Mouse (Mus musculus) limb, embryonic 15.5 days (tissue): ENCODE measurements around the gene Slc22a13. TPM values are rescaled to one million over a fixed set of nuclear protein-coding genes. Genes with fewer than 3 reads are reported as not detected.

ENCODE experiments used
- ATAC-seq: fragments of 200-750 bp; cut with Nextera tagmentation; 2 replicates; pipeline ENCODE4 v1.8.0; 2017; ENCODE audit warnings: low read depth, moderate TSS enrichment; ENCODE audit not compliant: insufficient number of reproducible peaks, low FRiP score, low TSS enrichment
- H3K27ac ChIP-seq: fragments of 300-500 bp; sonication (generic); 2 replicates; pipeline ENCODE4 v1.5.1; 2015; ENCODE audit warnings: moderate library complexity, mild to moderate bottlenecking, inconsistent platforms
- H3K27me3 ChIP-seq: fragments of 300-500 bp; sonication (generic); 2 replicates; pipeline ENCODE4 v1.6.1; 2015; ENCODE audit warnings: inconsistent platforms
- H3K36me3 ChIP-seq: fragments of 300-500 bp; sonication (generic); 2 replicates; pipeline ENCODE4 v1.6.1; 2015; ENCODE audit warnings: inconsistent platforms
- H3K4me1 ChIP-seq: fragments of 300-500 bp; sonication (generic); 2 replicates; pipeline ENCODE4 v1.6.1; 2015; ENCODE audit warnings: inconsistent platforms
- H3K4me2 ChIP-seq: fragments of 300-500 bp; sonication (generic); 2 replicates; pipeline ENCODE4 v1.6.1; 2015; ENCODE audit warnings: mild to moderate bottlenecking, inconsistent platforms
- H3K4me3 ChIP-seq: fragments of 300-500 bp; sonication (generic); 2 replicates; pipeline ENCODE4 v1.5.1; 2015; ENCODE audit warnings: mild to moderate bottlenecking, inconsistent platforms
- H3K9ac ChIP-seq: fragments of 300-500 bp; sonication (generic); 2 replicates; pipeline ENCODE4 v1.6.1; 2015; ENCODE audit warnings: inconsistent platforms
- H3K9me3 ChIP-seq: fragments of 300-500 bp; sonication (generic); 2 replicates; pipeline ENCODE4 v1.6.1; 2016; ENCODE audit warnings: inconsistent platforms
- WGBS: fragments of 180-500 bp; shearing (Covaris S2); methylation state at CpG from one replicate; pipeline ENCODE4 v1.1.7; 2015; 5-methylcytosine and 5-hydroxymethylcytosine counted together
- polyA plus RNA-seq: library from polyadenylated mRNA; unstranded; fragments of >200 nt; fragmentation: Nextera tagmentation; extraction: Ambion mirVana; gene quantifications from 2 replicates; pipeline ENCODE4 v1.2.1, GENCODE M21; 2015

The Slc22a13 gene
- not detected in 2 replicates for polyA plus RNA-seq

GRCm38 (mm10) chr9:119208998-119209397, at the start of gene Slc22a13:
Gene Slc22a13 (minus strand): TSS chr9:119209098.
- WGBS: 96% methylated on average over 4 of the region's 4 CpGs
- Histone ChIP-seq H3K27me3 (no peaks in the 10 kb centered on the region), H3K9ac (no peak within 1 kb of the TSS), H3K4me2 (no peak within 1 kb of the TSS), H3K4me3 (no peak within 1 kb of the TSS), H3K27ac (no peak within 1 kb of the TSS), H3K36me3 (no peaks in the 10 kb centered on the region), H3K9me3 (no peaks in the 10 kb centered on the region), H3K4me1 (no peaks in the 10 kb centered on the region)
- no peak for ATAC-seq

- Histone ChIP-seq H3K9ac (no peak overlapping the region), H3K4me3 (no peak overlapping the region), H3K9me3 (no peaks in the 10 kb centered on the region), H3K36me3 (peaks cover 44% of the 10 kb centered on the region), H3K27me3 (no peaks in the 10 kb centered on the region), H3K4me1 (no peaks in the 10 kb centered on the region), H3K4me2 (no peak overlapping the region), H3K27ac (no peak overlapping the region)
- no peak for ATAC-seq
- WGBS: 81% methylated on average over 5 of the region's 5 CpGs
These were observed 49.2 kb upstream of the Slc22a13 start for GRCm38 (mm10) chr9:119258128-119258527.

- no peak overlapping the region for H3K9ac ChIP-seq
- 95% methylated on average over 12 of the region's 12 CpGs for WGBS
- H3K27ac ChIP-seq: no peak overlapping the region
- no peaks in the 10 kb centered on the region for H3K9me3 ChIP-seq
- H3K4me3 ChIP-seq: no peak overlapping the region
- H3K27me3 ChIP-seq: no peaks in the 10 kb centered on the region
- no peak for ATAC-seq
- no peaks in the 10 kb centered on the region for H3K4me1 ChIP-seq
- H3K36me3 ChIP-seq: peaks cover 49% of the 10 kb centered on the region
- H3K4me2 ChIP-seq: no peak overlapping the region
These were observed 47.3 kb upstream of the Slc22a13 start for GRCm38 (mm10) chr9:119256161-119256560.

- Histone ChIP-seq H3K9me3 (no peaks in the 10 kb centered on the region), H3K9ac (no peak overlapping the region), H3K36me3 (peaks cover 58% of the 10 kb centered on the region), H3K4me2 (no peak overlapping the region), H3K4me3 (no peak overlapping the region), H3K27me3 (no peaks in the 10 kb centered on the region), H3K27ac (no peak overlapping the region), H3K4me1 (no peaks in the 10 kb centered on the region)
- WGBS: 97% methylated on average over 1 of the region's 1 CpGs
- ATAC-seq: no peak
These were observed 46.2 kb upstream of the Slc22a13 start for GRCm38 (mm10) chr9:119255096-119255495.

GRCm38 (mm10) chr9:119254187-119254586, 45.3 kb upstream of the Slc22a13 start:
- ATAC-seq: no peak
- Histone ChIP-seq H3K4me2 (no peak overlapping the region), H3K4me3 (no peak overlapping the region), H3K4me1 (no peaks in the 10 kb centered on the region), H3K27ac (no peak overlapping the region), H3K9me3 (no peaks in the 10 kb centered on the region), H3K27me3 (no peaks in the 10 kb centered on the region), H3K9ac (no peak overlapping the region), H3K36me3 (peaks cover 55% of the 10 kb centered on the region)
- 68% methylated on average over 2 of the region's 2 CpGs for WGBS

GRCm38 (mm10) chr9:119247996-119248395, 39.1 kb upstream of the Slc22a13 start:
- H3K27me3 ChIP-seq: no peaks in the 10 kb centered on the region
- H3K27ac ChIP-seq: no peak overlapping the region
- WGBS: 81% methylated on average over 5 of the region's 5 CpGs
- H3K9ac ChIP-seq: no peak overlapping the region
- no peak overlapping the region for H3K4me3 ChIP-seq
- H3K9me3 ChIP-seq: no peaks in the 10 kb centered on the region
- H3K4me2 ChIP-seq: no peak overlapping the region
- H3K4me1 ChIP-seq: no peaks in the 10 kb centered on the region
- H3K36me3 ChIP-seq: peaks cover 42% of the 10 kb centered on the region
- no peak for ATAC-seq

- Histone ChIP-seq H3K27ac (no peak overlapping the region), H3K9me3 (no peaks in the 10 kb centered on the region), H3K36me3 (peaks cover 41% of the 10 kb centered on the region), H3K9ac (no peak overlapping the region), H3K4me2 (no peak overlapping the region), H3K4me1 (no peaks in the 10 kb centered on the region), H3K4me3 (no peak overlapping the region), H3K27me3 (no peaks in the 10 kb centered on the region)
- 82% methylated on average over 5 of the region's 5 CpGs for WGBS
- no peak for ATAC-seq
These were observed 37.9 kb upstream of the Slc22a13 start for GRCm38 (mm10) chr9:119246826-119247225.

- 90% methylated on average over 3 of the region's 3 CpGs for WGBS
- Histone ChIP-seq H3K4me2 (no peak overlapping the region), H3K36me3 (peaks cover 34% of the 10 kb centered on the region), H3K27ac (no peak overlapping the region), H3K9ac (no peak overlapping the region), H3K27me3 (no peaks in the 10 kb centered on the region), H3K9me3 (no peaks in the 10 kb centered on the region), H3K4me1 (no peaks in the 10 kb centered on the region), H3K4me3 (no peak overlapping the region)
- ATAC-seq: no peak
These were observed 35.1 kb upstream of the Slc22a13 start for GRCm38 (mm10) chr9:119243981-119244380.

GRCm38 (mm10) chr9:119241169-119241865, 32.4 kb upstream of the Slc22a13 start:
- Histone ChIP-seq H3K27me3 (no peaks in the 10 kb centered on the region), H3K9ac (no peak overlapping the region), H3K9me3 (no peaks in the 10 kb centered on the region), H3K27ac (no peak overlapping the region), H3K4me3 (no peak overlapping the region), H3K4me1 (no peaks in the 10 kb centered on the region), H3K4me2 (no peak overlapping the region), H3K36me3 (peaks cover 32% of the 10 kb centered on the region)
- no peak for ATAC-seq
- 75% methylated on average over 11 of the region's 11 CpGs for WGBS

- Histone ChIP-seq H3K9me3 (no peaks in the 10 kb centered on the region), H3K4me1 (no peaks in the 10 kb centered on the region), H3K4me3 (no peak overlapping the region), H3K4me2 (no peak overlapping the region), H3K9ac (no peak overlapping the region), H3K27me3 (no peaks in the 10 kb centered on the region), H3K27ac (no peak overlapping the region), H3K36me3 (peaks cover 29% of the 10 kb centered on the region)
- WGBS: 85% methylated on average over 10 of the region's 10 CpGs
- no peak for ATAC-seq
These were observed 31.5 kb upstream of the Slc22a13 start for GRCm38 (mm10) chr9:119240286-119240997.

- H3K4me1 ChIP-seq: no peaks in the 10 kb centered on the region
- no peak overlapping the region for H3K9ac ChIP-seq
- H3K4me2 ChIP-seq: no peak overlapping the region
- no peaks in the 10 kb centered on the region for H3K9me3 ChIP-seq
- H3K4me3 ChIP-seq: no peak overlapping the region
- no peaks in the 10 kb centered on the region for H3K27me3 ChIP-seq
- 98% methylated on average over 3 of the region's 3 CpGs for WGBS
- H3K27ac ChIP-seq: no peak overlapping the region
- no peak for ATAC-seq
- peaks cover 23% of the 10 kb centered on the region for H3K36me3 ChIP-seq
These were observed 30.4 kb upstream of the Slc22a13 start for GRCm38 (mm10) chr9:119239274-119239673.

GRCm38 (mm10) chr9:119238796-119239195, 29.9 kb upstream of the Slc22a13 start:
- Histone ChIP-seq H3K4me1 (no peaks in the 10 kb centered on the region), H3K27ac (no peak overlapping the region), H3K36me3 (peaks cover 18% of the 10 kb centered on the region), H3K4me2 (no peak overlapping the region), H3K27me3 (no peaks in the 10 kb centered on the region), H3K9me3 (no peaks in the 10 kb centered on the region), H3K9ac (no peak overlapping the region), H3K4me3 (no peak overlapping the region)
- 86% methylated on average over 4 of the region's 4 CpGs for WGBS
- ATAC-seq: no peak
